In genomic region chr7:128154076-128154475, GRCm38 (mm10) we compare ENCODE assay signal across 39 mouse cellular contexts. TPM values are rescaled to one million over a fixed set of nuclear protein-coding genes. Genes with fewer than 3 reads are reported as not detected.
DNase-seq lines count a peak whose midpoint lies in the region; ATAC-seq and TF ChIP-seq lines count a peak whose summit lies in the region.
"Had no signal": no experiment of that assay in that cellular context is flagged by ENCODE, and none has a peak within 500 bp of the region (broad histone marks: within the 10 kb centered on the region; RNA-seq: fewer than 3 reads in every experiment).

TSS of gene Itgad (plus strand) at chr7:128154376.

- no peaks in the 10 kb centered on the region for H3K36me3 ChIP-seq in heart, embryonic 10.5 days
- no peaks in the 10 kb centered on the region for H3K36me3 ChIP-seq in heart, embryonic 15.5 days
- no peaks in the 10 kb centered on the region for H3K36me3 ChIP-seq in testis, adult 2 months (ENCODE audit: control insufficient read depth, insufficient read depth, low read length)
- H3K36me3 ChIP-seq: embryonic facial prominence, embryonic 10.5 days; embryonic facial prominence, embryonic 15.5 days; hindbrain, embryonic 13.5 days; liver, embryonic 13.5 days; midbrain, embryonic 12.5 days; neural tube, embryonic 12.5 days had no signal

- peak within 1 kb of the TSS; percentile 44 for H3K4me3 ChIP-seq in heart, embryonic 10.5 days
- peak within 1 kb of the TSS; percentile 19; the same call in 1 of the 2 replicates for H3K4me3 ChIP-seq in heart, embryonic 15.5 days
- H3K4me3 ChIP-seq in testis, adult 2 months (ENCODE audit: control insufficient read depth, low read depth, low read length) = peak within 1 kb of the TSS; percentile 81
- H3K4me3 ChIP-seq: embryonic facial prominence, embryonic 10.5 days; embryonic facial prominence, embryonic 15.5 days; forebrain, embryonic 13.5 days; hindbrain, embryonic 13.5 days; liver, embryonic 13.5 days; megakaryocyte, embryonic 14.5 days; midbrain, embryonic 12.5 days; myocyte; neural tube, embryonic 12.5 days had no signal

- H3K4me1 ChIP-seq in heart, embryonic 10.5 days = peaks cover 6% of the 10 kb centered on the region
- no peaks in the 10 kb centered on the region for H3K4me1 ChIP-seq in heart, embryonic 15.5 days (replicated peaks)
- peaks cover 9% of the 10 kb centered on the region for H3K4me1 ChIP-seq in testis, adult 2 months (ENCODE audit: control insufficient read depth, insufficient read depth, low read length)
- H3K4me1 ChIP-seq: embryonic facial prominence, embryonic 10.5 days; embryonic facial prominence, embryonic 15.5 days; forebrain, embryonic 13.5 days; hindbrain, embryonic 13.5 days; liver, embryonic 13.5 days; neural tube, embryonic 12.5 days had no signal

- H3K9ac ChIP-seq in heart, embryonic 15.5 days = no peak within 1 kb of the TSS
- H3K9ac ChIP-seq: embryonic facial prominence, embryonic 15.5 days; forebrain, embryonic 13.5 days; hindbrain, embryonic 13.5 days; liver, embryonic 13.5 days; midbrain, embryonic 12.5 days; neural tube, embryonic 12.5 days had no signal

- WGBS in heart, embryonic 10.5 days = 85% methylated on average over 21 of the region's 21 CpGs
- 86% methylated on average over 21 of the region's 21 CpGs for WGBS in heart, embryonic 15.5 days

- DNase-seq in heart, embryonic 10.5 days (ENCODE audit: low spot score) = no peak
- no peak for DNase-seq in heart, postnatal 4 days
- DNase-seq in heart, adult 9 months (ENCODE audit: low spot score in 2 of 2) = no peak
- no peak for DNase-seq in testis, postnatal 10 days (ENCODE audit: low spot score)
- DNase-seq in embryo, embryonic 11 days = no peak
- no peak for DNase-seq in embryo, embryonic 10 days (ENCODE audit: low spot score)
- DNase-seq: adrenal gland, adult 2 months; adrenal gland, postnatal 36 days; cerebellum, adult 18-20 months; cerebellum, postnatal 10 days; gastrocnemius, postnatal 10 days; kidney, adult 8-10 months; kidney, postnatal 4 days; left cerebral cortex, postnatal 4 days; liver, embryonic 13.5 days; lung, adult 2 months; lung, postnatal 4 days; right cerebral cortex, adult 18-20 months; right cerebral cortex, postnatal 4 days; thymus, adult 18-20 months; thymus, postnatal 25 days had no signal

- H3K27ac ChIP-seq in heart, embryonic 10.5 days = no peak within 1 kb of the TSS
- H3K27ac ChIP-seq in heart, embryonic 15.5 days = no peak within 1 kb of the TSS
- H3K27ac ChIP-seq in testis, adult 2 months (ENCODE audit: control insufficient read depth, insufficient read depth, low read depth, low read length) = 0 out of 2 replicates have a peak within 1 kb of the TSS, but pooled peaks have one; percentile 8
- H3K27ac ChIP-seq: embryonic facial prominence, embryonic 10.5 days; embryonic facial prominence, embryonic 15.5 days; forebrain, embryonic 13.5 days; hindbrain, embryonic 13.5 days; kidney, postnatal 0 days; liver, embryonic 13.5 days; midbrain, embryonic 12.5 days; neural tube, embryonic 12.5 days had no signal

- 0 out of 2 replicates have a peak, but pooled peaks have one; percentile 39 for TF ChIP-seq POLR2A in testis, adult 2 months (IDR thresholded peaks at IDR 0.05; ENCODE audit: control insufficient read depth, low read depth, low read length)

- ATAC-seq in heart, embryonic 15.5 days (replicated peaks; ENCODE audit: insufficient number of reproducible peaks, insufficient read depth, low FRiP score, low read depth) = no peak
- ATAC-seq: activated CD4-positive, CD25-positive, alpha-beta regulatory T cell, adult 4 months; forebrain, embryonic 13.5 days; intestine, embryonic 16.5 days had no signal

- H3K9me3 ChIP-seq in heart, embryonic 10.5 days = no peaks in the 10 kb centered on the region
- H3K9me3 ChIP-seq in heart, embryonic 15.5 days (replicated peaks) = no peaks in the 10 kb centered on the region
- H3K9me3 ChIP-seq: embryonic facial prominence, embryonic 10.5 days; embryonic facial prominence, embryonic 15.5 days; forebrain, embryonic 13.5 days; hindbrain, embryonic 13.5 days; liver, embryonic 13.5 days; megakaryocyte, embryonic 14.5 days; midbrain, embryonic 12.5 days; neural tube, embryonic 12.5 days had no signal

- TF ChIP-seq CTCF in testis, adult 2 months (IDR thresholded peaks at IDR 0.05; ENCODE audit: control insufficient read depth, insufficient read depth, insufficient replicate concordance, low read depth, low read length) = no peak

- H3K27me3 ChIP-seq in heart, embryonic 10.5 days (ENCODE audit: insufficient read depth, poor library complexity, severe bottlenecking) = no peaks in the 10 kb centered on the region
- 0 out of 2 replicates have a peak, but pooled peaks cover 3% of the 10 kb centered on the region for H3K27me3 ChIP-seq in heart, embryonic 15.5 days
- H3K27me3 ChIP-seq in testis, adult 2 months (ENCODE audit: control insufficient read depth, insufficient read depth, low read length) = no peaks in the 10 kb centered on the region
- H3K27me3 ChIP-seq: forebrain, embryonic 13.5 days; hindbrain, embryonic 13.5 days; liver, embryonic 13.5 days; midbrain, embryonic 12.5 days; neural tube, embryonic 12.5 days had no signal

- H3K4me2 ChIP-seq in heart, embryonic 15.5 days = peak within 1 kb of the TSS; percentile 53
- H3K4me2 ChIP-seq: embryonic facial prominence, embryonic 15.5 days; forebrain, embryonic 13.5 days; hindbrain, embryonic 13.5 days; liver, embryonic 13.5 days; midbrain, embryonic 12.5 days; neural tube, embryonic 12.5 days had no signal

RNA-seq across cellular contexts. Expression of gene Itgad, which starts in this region (rescaled TPM):
- not detected in 2 replicates for polyA plus RNA-seq in heart, embryonic 10.5 days (2016; fragmentation: Nextera tagmentation; extraction: Ambion mirVana)
- under 1 TPM in 1 of 2 experiments, not detected in 1; 0.56 TPM for total RNA-seq in heart, postnatal 4 days (2021)
- polyA plus RNA-seq in heart, embryonic 15.5 days (2015; fragmentation: Nextera tagmentation; extraction: Ambion mirVana) = 0.20 TPM in 2 replicates
- 21.1 and 21.4 TPM in 2 replicates for polyA plus RNA-seq in testis, adult 2 months (2012; rRNA removed)
- total RNA-seq: common myeloid progenitor, adult 5-6 weeks; midbrain, postnatal 0 days had no signal
- polyA plus RNA-seq: brain, embryonic 14.5 days; embryonic facial prominence, embryonic 10.5 days; embryonic facial prominence, embryonic 15.5 days; forebrain, embryonic 13.5 days; hindbrain, embryonic 13.5 days; kidney, postnatal 0 days; limb, embryonic 14.5 days; liver, embryonic 13.5 days; midbrain, embryonic 12.5 days; midbrain, postnatal 0 days; neural tube, embryonic 12.5 days; stomach, embryonic 14.5 days had no signal

Comparison
In these comparisons a context has a peak if more than half of its experiments do, and no peak if none do; other contexts are left out.
1. RNA of gene Itgad (polyA plus RNA-seq): 21.1 to 21.4 TPM in testis, adult 2 months; 0.20 TPM in heart, embryonic 15.5 days and not detected in heart, embryonic 10.5 days; every median in the first group is over 10 times any median in the second.
2. H3K4me3 ChIP-seq: peak in every context shown above with its lines; median percentile 81 in testis, adult 2 months; 44 in heart, embryonic 10.5 days; 19 in heart, embryonic 15.5 days.